Mouse (Mus musculus) MEL (cell line): ENCODE results near the gene Fam49a. TPM values are rescaled to one million over a fixed set of nuclear protein-coding genes. Genes with fewer than 3 reads are reported as not detected.

Experiments used
- DNase-seq: peaks from one replicate; pipeline ENCODE4 v3.0.0; 2011; ENCODE audit warnings: low read depth, low spot score
- H3K27ac ChIP-seq: 2 replicates; pipeline ENCODE4 v1.5.1; 2012; ENCODE audit warnings: low read depth, mild to moderate bottlenecking, control low read depth, low read length, moderate library complexity; ENCODE audit not compliant: control insufficient read depth
- H3K27me3 ChIP-seq, 2 experiments: fragments of 150-350 bp in 1 of 2; sonication (generic) in 1 of 2; 2 replicates each; pipeline ENCODE4 v1.6.1; 2012; ENCODE audit warnings: low read length in 2 of 2, mild to moderate bottlenecking in 2 of 2, improper control_type of control experiment in 1 of 2, moderate library complexity in 1 of 2; ENCODE audit not compliant: insufficient read depth in 2 of 2, control insufficient read depth in 1 of 2
- H3K36me3 ChIP-seq, 2 experiments: 2 replicates each; pipeline ENCODE4 v1.6.1; 2012 to 2014; ENCODE audit warnings: low read length in 2 of 2, improper control_type of control experiment in 1 of 2, inconsistent platforms in 1 of 2, mild to moderate bottlenecking in 1 of 2; ENCODE audit not compliant: insufficient read depth in 2 of 2, control insufficient read depth in 1 of 2
- H3K4me1 ChIP-seq, 2 experiments: fragments of 150-350 bp in 1 of 2; sonication (generic) in 1 of 2; 2 replicates each; pipeline ENCODE4 v1.6.1; 2012; ENCODE audit warnings: low read length in 2 of 2, improper control_type of control experiment in 1 of 2, mild to moderate bottlenecking in 1 of 2; ENCODE audit not compliant: insufficient read depth in 2 of 2, control insufficient read depth in 1 of 2
- H3K4me3 ChIP-seq, 2 experiments: fragments of 150-350 bp in 1 of 2; sonication (generic) in 1 of 2; 2 replicates each; pipeline ENCODE4 v1.5.1; 2012; ENCODE audit warnings: low read depth in 2 of 2, low read length in 2 of 2, mild to moderate bottlenecking in 2 of 2, moderate library complexity in 2 of 2, control low read depth in 1 of 2, improper control_type of control experiment in 1 of 2; ENCODE audit not compliant: control insufficient read depth in 1 of 2, insufficient read depth in 1 of 2
- H3K79me2 ChIP-seq: 2 replicates; pipeline ENCODE4 v1.6.1; 2012; ENCODE audit warnings: mild to moderate bottlenecking, low read length, moderate library complexity; ENCODE audit not compliant: control insufficient read depth, poor library complexity, insufficient read depth
- H3K9ac ChIP-seq: 2 replicates; pipeline ENCODE4 v1.6.1; 2012; ENCODE audit warnings: low read depth, mild to moderate bottlenecking, control low read depth, low read length, moderate library complexity; ENCODE audit not compliant: control insufficient read depth, poor library complexity, severe bottlenecking
- H3K9me3 ChIP-seq: fragments of 150-350 bp; sonication (generic); replicated peaks from 2 replicates; pipeline ENCODE4 v1.6.1; 2012; ENCODE audit warnings: mild to moderate bottlenecking, low read length, improper control_type of control experiment, moderate library complexity; ENCODE audit not compliant: insufficient read depth
- E2F4 ChIP-seq: IDR thresholded peaks from 2 replicates; pipeline ENCODE4 v1.6.1; 2011; ENCODE audit warnings: low read depth, low read length, improper control_type of control experiment, borderline replicate concordance
- GATA1 ChIP-seq: IDR thresholded peaks from 2 replicates; pipeline ENCODE4 v1.6.1; 2011; ENCODE audit warnings: low read depth, low read length, improper control_type of control experiment
- MAFK ChIP-seq: IDR thresholded peaks from 2 replicates; pipeline ENCODE4 v1.6.1; 2011; ENCODE audit warnings: low read depth, mild to moderate bottlenecking, low read length, improper control_type of control experiment, borderline replicate concordance
- MAX ChIP-seq: IDR thresholded peaks from 2 replicates; pipeline ENCODE4 v1.6.1; 2011; ENCODE audit warnings: low read length, improper control_type of control experiment
- MAZ ChIP-seq: IDR thresholded peaks from 2 replicates; pipeline ENCODE4 v1.6.1; 2012; ENCODE audit warnings: low read depth, mild to moderate bottlenecking, inconsistent platforms, low read length, improper control_type of control experiment
- MXI1 ChIP-seq: IDR thresholded peaks from 2 replicates; pipeline ENCODE4 v1.6.1; 2011; ENCODE audit warnings: mild to moderate bottlenecking, low read depth, low read length, improper control_type of control experiment
- NRF1 ChIP-seq: IDR thresholded peaks from 2 replicates; pipeline ENCODE4 v1.6.1; 2014; ENCODE audit warnings: low read depth, mild to moderate bottlenecking, inconsistent platforms, low read length, improper control_type of control experiment, moderate library complexity; ENCODE audit not compliant: poor library complexity, insufficient read depth, severe bottlenecking
- POLR2AphosphoS2 ChIP-seq: IDR thresholded peaks from 2 replicates; pipeline ENCODE4 v1.6.1; 2011; ENCODE audit warnings: low read length, improper control_type of control experiment
- RCOR1 ChIP-seq: IDR thresholded peaks from 2 replicates; pipeline ENCODE4 v1.6.1; 2012; ENCODE audit warnings: low read depth, mild to moderate bottlenecking, inconsistent platforms, low read length, improper control_type of control experiment
- SIN3A ChIP-seq: IDR thresholded peaks from 2 replicates; pipeline ENCODE4 v1.6.1; 2012; ENCODE audit warnings: low read length, improper control_type of control experiment, inconsistent platforms
- SMC3 ChIP-seq: IDR thresholded peaks from 2 replicates; pipeline ENCODE4 v1.6.1; 2011; ENCODE audit warnings: low read depth, low read length, improper control_type of control experiment
- TAL1 ChIP-seq: IDR thresholded peaks from 2 replicates; pipeline ENCODE4 v1.6.1; 2012; ENCODE audit warnings: mild to moderate bottlenecking, inconsistent platforms, low read length, moderate library complexity, mixed read lengths
- UBTF ChIP-seq: IDR thresholded peaks from 2 replicates; pipeline ENCODE4 v1.6.1; 2012; ENCODE audit warnings: low read depth, mild to moderate bottlenecking, inconsistent platforms, low read length, improper control_type of control experiment, moderate library complexity, borderline replicate concordance; ENCODE audit not compliant: insufficient read depth
- USF1 ChIP-seq: IDR thresholded peaks from 2 replicates; pipeline ENCODE4 v1.6.1; 2014; ENCODE audit warnings: low read depth, mild to moderate bottlenecking, inconsistent platforms, low read length, improper control_type of control experiment, moderate library complexity
- USF2 ChIP-seq, 2 experiments: IDR thresholded peaks; 2 replicates each; pipeline ENCODE4 v1.6.1; 2011 to 2012; ENCODE audit warnings: improper control_type of control experiment in 2 of 2, low read length in 2 of 2, borderline replicate concordance in 1 of 2, inconsistent platforms in 1 of 2, low read depth in 1 of 2, mild to moderate bottlenecking in 1 of 2; ENCODE audit not compliant: insufficient read depth in 1 of 2
- ZC3H11A ChIP-seq: IDR thresholded peaks from 2 replicates; pipeline ENCODE4 v1.6.1; 2012; ENCODE audit warnings: low read depth, mild to moderate bottlenecking, inconsistent platforms, low read length, improper control_type of control experiment
- ZKSCAN1 ChIP-seq: IDR thresholded peaks from 2 replicates; pipeline ENCODE4 v1.6.1; 2012; ENCODE audit warnings: low read depth, mild to moderate bottlenecking, inconsistent platforms, low read length, improper control_type of control experiment, moderate library complexity
- ZMIZ1 ChIP-seq: IDR thresholded peaks from 2 replicates; pipeline ENCODE4 v1.6.1; 2012; ENCODE audit warnings: low read depth, mild to moderate bottlenecking, inconsistent platforms, low read length, improper control_type of control experiment, moderate library complexity
- ZNF384 ChIP-seq: IDR thresholded peaks from 2 replicates; pipeline ENCODE4 v1.6.1; 2012; ENCODE audit warnings: low read depth, mild to moderate bottlenecking, inconsistent platforms, low read length, improper control_type of control experiment
- polyA plus RNA-seq, 2 experiments: library from polyadenylated mRNA; stranded (reverse) in 1 of 2; unstranded in 1 of 2; fragments of >175 nt in 1 of 2; fragments of >200 nt in 1 of 2; gene quantifications; 2 replicates each; pipeline versions ENCODE4 v1.2.1 to v1.2.4; 2012; ENCODE audit warnings: low replicate concordance in 2 of 2, low read depth in 1 of 2; ENCODE audit not compliant: insufficient read length in 2 of 2, insufficient read depth in 1 of 2, missing spikeins in 1 of 2
- total RNA-seq: library from RNA; depleted of rRNA; stranded (reverse); fragments of 300-350 nt; gene quantifications from 2 replicates; pipeline ENCODE4 v1.2.3, GENCODE M21; 2012

Fam49a gene
- total and polyA plus RNA-seq, 3 experiments = 0.42 to 1.3 TPM; not detected in 1

- no peak overlapping the region for H3K27ac ChIP-seq
- TF ChIP-seq GATA1 (no peak), ZNF384 (no peak), SIN3A (no peak), MAX (no peak), MXI1 (no peak), POLR2AphosphoS2 (no peak), TAL1 (no peak), E2F4 (no peak), UBTF (no peak), MAZ (no peak), ZKSCAN1 (no peak), USF1 (no peak)
- H3K36me3 ChIP-seq = no peaks in the 10 kb centered on the region
- no peaks in the 10 kb centered on the region for H3K79me2 ChIP-seq
- H3K4me1 ChIP-seq = no peaks in the 10 kb centered on the region
- H3K27me3 ChIP-seq = peaks cover 0 to 2% of the 10 kb centered on the region in 2 experiments; a peak in 1 of 4 replicates
- DNase-seq = no peak
- H3K9ac ChIP-seq = no peak overlapping the region
- no peaks in the 10 kb centered on the region for H3K9me3 ChIP-seq
- no peak overlapping the region for H3K4me3 ChIP-seq
Measured at GRCm38 (mm10) chr12:12227594-12227993, 34.3 kb upstream of the Fam49a start.

DNA sequence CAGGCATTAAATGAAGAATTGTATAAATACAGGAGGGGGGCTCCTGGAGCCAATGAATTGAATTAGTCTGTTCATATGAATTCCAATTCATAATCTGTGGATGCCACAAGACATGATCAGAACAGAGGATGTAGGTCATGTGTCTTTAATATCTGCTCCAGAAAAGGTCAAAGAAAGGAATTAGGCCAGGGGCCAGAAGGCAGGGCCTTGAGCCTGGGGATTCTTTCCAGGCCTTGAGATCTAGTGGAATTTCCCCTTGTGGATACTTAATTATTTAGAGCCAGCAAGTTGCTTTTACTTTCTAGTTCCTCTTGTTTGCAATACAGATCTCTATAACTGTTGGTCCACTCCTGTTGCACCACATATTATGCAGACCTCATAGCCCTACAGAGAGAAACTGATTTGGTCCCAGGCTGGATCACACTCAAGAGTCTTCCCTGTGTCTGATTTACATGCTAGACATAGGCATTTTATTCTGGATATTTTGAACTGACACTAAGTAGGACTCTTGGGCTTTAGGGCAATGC lies 31.8 kb upstream of the Fam49a start:
- Histone ChIP-seq H3K4me3 (no peak overlapping the region), H3K27ac (no peak overlapping the region), H3K36me3 (no peaks in the 10 kb centered on the region), H3K9me3 (no peaks in the 10 kb centered on the region), H3K9ac (no peak overlapping the region), H3K27me3 (peaks cover 0 to 2% of the 10 kb centered on the region in 2 experiments; a peak in 1 of 4 replicates), H3K79me2 (no peaks in the 10 kb centered on the region)
- no peak for DNase-seq
- TF ChIP-seq ZC3H11A = no peak
- no peak for TF ChIP-seq ZMIZ1
- TF ChIP-seq NRF1 = no peak
- TF ChIP-seq USF2 (IDR thresholded peaks at IDR 0.05; ENCODE audit: borderline replicate concordance in 1 of 2, insufficient read depth in 1 of 2, low read depth in 1 of 2, low read length in 2 of 2) = no peak
- TF ChIP-seq MAFK = no peak
- TF ChIP-seq SMC3 = no peak
- TF ChIP-seq USF1 = no peak
- no peak for TF ChIP-seq MAX
- TF ChIP-seq RCOR1 = no peak
- TF ChIP-seq, all 39 proteins: peak for 0
- no peaks in the 10 kb centered on the region for H3K4me1 ChIP-seq
